Mouse (Mus musculus): ENCODE data around the gene Rack1. TPM values are rescaled to one million over a fixed set of nuclear protein-coding genes. Genes with fewer than 3 reads are reported as not detected.
"Not testable (repeated sequence)": the region's sequence is repeated elsewhere in the genome, so short reads cannot be mapped to it uniquely, and the experiment has no call there.

Gene Rack1
- total RNA-seq (2021) = 100 to 1,000 TPM; 226 to 240 TPM
- long read RNA-seq, experiment 1, transcript Rack1-201 (8 exons, 1,447 nt) = major isoform, 38 of 47 reads
- long read RNA-seq, experiment 1, partial matches to known transcripts = 5 of 47 reads
- long read RNA-seq, experiment 1, other reads (novel, unspliced or antisense) = 1 of 47 reads
- long read RNA-seq, experiment 2, transcript Rack1-201 (8 exons, 1,447 nt) = major isoform, 51 of 67 reads
- long read RNA-seq, experiment 2, partial matches to known transcripts = 9 of 67 reads
- long read RNA-seq, experiment 2, other reads (novel, unspliced or antisense) = 4 of 67 reads

DNA sequence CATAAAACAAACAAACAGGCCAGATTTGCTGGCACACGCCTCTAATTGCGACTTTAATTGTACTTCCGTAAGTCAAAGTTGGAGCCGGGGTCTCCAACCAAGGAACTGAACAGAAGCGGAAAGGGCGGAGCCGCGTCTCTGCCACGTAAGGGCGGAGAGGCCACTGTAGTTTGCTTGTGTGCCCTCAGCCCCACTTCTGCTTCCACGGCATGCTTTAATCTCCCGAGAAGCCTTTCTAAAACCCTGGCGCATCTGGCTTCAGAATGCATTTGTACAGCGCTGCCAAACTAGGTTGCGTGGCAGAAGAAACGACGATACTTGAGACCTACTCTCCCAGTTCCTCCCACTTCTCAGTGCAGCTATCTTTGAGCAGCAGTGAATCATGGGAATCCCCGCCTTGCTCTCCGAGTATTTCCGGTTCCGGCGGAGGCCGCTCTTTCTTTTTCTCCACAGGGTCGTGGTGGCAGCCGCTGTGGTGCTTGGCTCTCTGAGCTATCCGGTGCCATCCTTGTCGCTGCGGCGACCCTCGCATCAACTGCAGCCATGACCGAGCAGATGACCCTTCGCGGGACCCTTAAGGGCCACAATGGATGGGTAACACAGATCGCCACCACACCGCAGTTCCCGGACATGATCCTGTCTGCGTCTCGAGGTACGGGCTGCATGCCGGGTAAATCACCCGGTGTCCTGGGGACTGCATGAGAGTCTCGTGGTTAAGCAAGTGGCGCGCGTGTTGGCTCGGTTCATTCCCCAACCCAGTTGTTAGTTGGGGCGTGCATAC lies at the start of gene Rack1:
Gene Rack1, plus strand, starts transcription at position 412 of the 781 bp plus-strand sequence.
- H3K4me3 ChIP-seq = peak within 1 kb of the TSS; percentile 83
- DNase-seq (ENCODE audit: low spot score in 2 of 2) = peak; percentile 87 to 92
- TF ChIP-seq CTCF (conservative IDR thresholded peaks at IDR 0.05) = no peak
- peak within 1 kb of the TSS; percentile 97 for H3K27ac ChIP-seq

DNA sequence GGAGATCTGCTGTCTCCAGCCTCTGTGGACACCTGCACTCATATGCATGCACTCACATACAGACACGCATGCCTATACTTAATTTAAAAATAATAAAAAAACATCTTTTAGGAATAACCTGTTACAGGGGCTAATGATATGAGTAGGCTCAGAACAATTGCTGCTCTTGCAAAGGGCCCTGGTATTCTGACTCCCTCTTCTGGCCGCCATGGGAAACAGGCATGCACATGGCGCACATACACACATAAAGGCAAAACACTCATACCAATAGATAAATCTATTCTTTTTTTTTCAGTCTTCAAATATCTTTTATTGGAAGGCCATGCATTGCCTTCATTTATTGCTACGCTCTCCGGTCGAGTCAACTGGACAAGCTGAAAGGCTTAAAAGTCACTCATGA lies 49.7 kb upstream of the Rack1 start:
- TF ChIP-seq CTCF (conservative IDR thresholded peaks at IDR 0.05) = no peak
- H3K4me3 ChIP-seq = no peak overlapping the region

DNA sequence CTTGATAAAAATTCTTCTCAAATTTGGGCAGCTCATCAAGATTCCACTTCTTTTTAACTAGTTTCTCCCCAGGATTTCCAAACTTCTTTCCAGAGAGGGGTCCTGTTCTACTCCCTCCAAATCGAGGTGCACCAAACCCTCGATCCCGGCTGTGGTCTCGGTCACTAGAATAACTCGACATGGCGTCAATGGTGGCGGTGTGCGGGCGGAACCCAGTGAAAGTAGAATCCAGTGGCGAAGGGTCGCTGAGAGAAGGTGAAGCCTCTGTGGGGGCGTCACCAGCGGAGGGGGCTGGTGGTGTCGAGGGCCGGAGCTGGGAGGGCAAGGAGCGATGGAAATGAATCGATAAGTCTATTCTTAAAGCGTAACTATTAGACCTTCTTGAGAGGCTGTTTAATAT lies 46.6 kb upstream of the Rack1 start:
- not testable (repeated sequence) for DNase-seq (ENCODE audit: low spot score in 2 of 2); H3K27ac ChIP-seq; H3K4me3 ChIP-seq

More for the DNA sequence above, 49.7 kb upstream of the Rack1 start:
- H3K27ac ChIP-seq = no peak overlapping the region
- DNase-seq (ENCODE audit: low spot score in 2 of 2) = no peak

DNA sequence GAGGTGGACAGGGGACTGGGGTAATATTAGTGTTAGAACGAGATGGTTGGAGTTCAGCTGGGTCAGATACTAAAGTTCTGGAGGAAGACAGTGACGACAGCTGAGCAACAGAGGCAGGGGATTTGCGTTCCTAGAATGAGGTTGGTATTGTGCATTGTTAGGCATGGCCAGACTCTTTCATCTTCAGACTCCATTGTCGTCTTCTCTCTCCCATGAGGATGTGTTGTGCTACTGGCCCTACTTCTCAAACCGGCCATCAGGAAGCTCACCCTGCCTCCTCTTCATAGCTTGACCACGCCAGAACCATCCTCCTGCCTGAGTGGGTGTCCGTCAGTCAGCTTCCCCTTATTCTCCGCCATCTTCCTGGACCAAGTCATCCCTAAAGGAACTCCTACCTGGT lies 41.1 kb upstream of the Rack1 start:
- TF ChIP-seq CTCF (conservative IDR thresholded peaks at IDR 0.05) = no peak
- Histone ChIP-seq H3K4me3 (no peak overlapping the region), H3K27ac (no peak overlapping the region)
- DNase-seq (ENCODE audit: low spot score in 2 of 2) = no peak

DNA sequence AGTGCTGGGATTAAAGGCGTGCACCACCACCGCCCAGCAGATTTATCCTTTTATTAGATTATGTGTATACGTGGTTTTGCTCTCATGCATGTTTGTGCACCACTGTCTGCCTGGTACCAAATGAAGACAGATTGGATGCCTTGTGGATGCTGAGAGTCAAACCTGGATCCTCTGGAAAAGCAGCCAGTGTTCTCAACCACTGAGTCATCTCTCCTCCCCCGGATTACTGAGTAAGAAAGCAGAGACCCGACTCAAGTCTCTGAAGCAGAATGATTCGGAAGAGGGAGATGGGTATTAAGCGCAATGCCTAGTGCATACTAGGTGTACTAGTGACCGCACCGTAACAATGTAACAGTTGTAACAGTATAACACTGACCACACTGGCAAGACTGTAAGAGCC lies 36.0 kb upstream of the Rack1 start:
- H3K4me3 ChIP-seq = no peak overlapping the region
- peak in 1 of 2 experiments; percentile 17 for DNase-seq (ENCODE audit: low spot score in 2 of 2)
- H3K27ac ChIP-seq = no peak overlapping the region
- TF ChIP-seq CTCF (conservative IDR thresholded peaks at IDR 0.05) = no peak

DNA sequence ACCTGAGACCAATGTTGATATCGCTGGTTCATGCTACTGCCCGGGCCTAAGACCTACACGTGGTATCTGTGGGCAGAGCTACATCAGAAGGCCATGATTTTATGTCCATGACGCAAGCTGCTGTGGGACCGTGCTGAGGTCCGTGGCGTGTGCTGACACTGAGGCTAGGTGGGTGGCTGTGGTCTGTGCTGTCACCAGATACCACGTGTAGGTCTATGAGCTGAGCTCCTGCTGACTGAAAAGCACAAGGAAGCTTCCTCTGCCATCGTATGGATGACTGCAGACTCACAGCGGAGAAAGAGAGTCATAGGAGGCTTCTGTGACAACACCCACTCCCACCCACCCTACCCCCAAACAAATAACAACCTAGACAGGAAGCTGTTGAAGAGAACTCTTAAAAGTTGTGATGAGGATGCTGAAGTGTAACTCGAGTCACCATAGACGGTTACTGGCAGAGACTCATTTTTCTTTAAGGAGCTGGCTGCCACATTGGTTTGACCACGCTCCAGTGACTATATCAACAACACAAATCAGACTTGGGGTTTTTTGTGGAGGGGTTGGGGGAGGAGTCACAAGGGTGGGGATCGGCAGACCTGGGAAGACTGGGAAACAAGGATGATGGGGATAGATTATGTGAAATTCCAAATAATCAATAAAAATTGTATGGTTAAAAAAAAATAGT lies 32.8 kb upstream of the Rack1 start:
- no peak for TF ChIP-seq CTCF (conservative IDR thresholded peaks at IDR 0.05)
- no peak overlapping the region for H3K4me3 ChIP-seq
- H3K27ac ChIP-seq = no peak overlapping the region
- DNase-seq (ENCODE audit: low spot score in 2 of 2) = no peak

DNA sequence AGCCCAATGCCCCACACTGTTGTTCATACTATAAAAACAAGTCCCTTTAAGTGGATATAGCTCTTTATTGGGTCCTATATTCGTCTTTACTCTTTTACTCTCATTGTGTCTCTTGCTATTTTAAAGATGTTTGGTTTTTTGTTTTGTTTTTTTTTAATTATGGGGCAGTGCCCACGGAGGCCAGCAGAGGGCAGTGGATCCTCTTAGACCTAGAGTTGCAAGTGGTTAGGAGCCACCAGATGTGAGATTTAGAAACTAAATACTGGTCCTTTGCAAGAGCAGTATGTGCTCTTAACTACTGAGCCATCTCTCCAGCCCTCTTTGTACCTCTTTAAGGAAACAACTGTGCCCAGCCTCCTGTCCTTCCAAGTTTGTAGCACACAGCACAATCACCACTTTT lies 28.4 kb upstream of the Rack1 start:
- DNase-seq (ENCODE audit: low spot score in 2 of 2) = no peak
- Histone ChIP-seq H3K27ac (no peak overlapping the region), H3K4me3 (no peak overlapping the region)
- TF ChIP-seq CTCF (conservative IDR thresholded peaks at IDR 0.05) = peak; percentile 86

DNA sequence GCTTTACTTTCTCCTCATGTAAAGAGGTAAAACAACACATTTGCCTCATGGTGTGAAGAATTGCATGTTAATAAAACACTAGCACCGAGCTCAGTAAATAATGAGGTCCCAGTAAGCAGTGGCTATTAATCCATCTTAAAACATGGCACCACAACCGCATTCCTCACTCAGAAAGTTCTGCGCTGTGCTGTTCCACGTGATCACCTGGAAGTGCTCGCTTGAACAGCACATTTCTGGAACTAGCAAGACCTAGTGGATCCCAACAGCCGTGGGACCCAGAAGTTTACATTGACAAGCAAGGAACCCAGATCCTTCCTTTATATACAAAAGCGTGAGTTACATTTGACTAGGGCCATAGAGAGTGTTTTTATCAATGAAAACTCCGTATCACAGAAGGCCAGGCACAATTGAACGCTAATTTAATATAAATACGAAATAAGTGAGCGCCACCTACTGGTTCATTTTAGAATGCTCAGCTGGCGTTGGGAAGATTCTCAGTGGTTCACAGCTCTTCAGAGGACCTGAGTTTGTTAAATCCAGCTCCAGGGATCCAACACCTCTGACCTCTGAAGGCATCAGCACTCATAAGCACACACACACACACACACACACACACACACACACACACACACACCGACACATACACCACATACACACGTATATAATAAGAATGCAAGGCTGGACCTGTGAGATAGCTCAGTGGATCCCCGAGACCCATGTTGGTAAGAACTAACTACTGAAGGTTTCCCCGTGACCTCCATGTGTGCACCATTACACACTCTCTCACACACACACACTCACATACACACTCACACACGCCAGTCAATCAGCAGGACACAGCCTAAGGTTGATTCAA lies 25.5 kb upstream of the Rack1 start:
- peak; percentile 81 for TF ChIP-seq CTCF (conservative IDR thresholded peaks at IDR 0.05)
- Histone ChIP-seq H3K27ac (no peak overlapping the region), H3K4me3 (peak overlapping the region; percentile 28; the same call in 1 of the 2 replicates)
- peak; percentile 22 to 69 for DNase-seq (ENCODE audit: low spot score in 2 of 2)

DNA sequence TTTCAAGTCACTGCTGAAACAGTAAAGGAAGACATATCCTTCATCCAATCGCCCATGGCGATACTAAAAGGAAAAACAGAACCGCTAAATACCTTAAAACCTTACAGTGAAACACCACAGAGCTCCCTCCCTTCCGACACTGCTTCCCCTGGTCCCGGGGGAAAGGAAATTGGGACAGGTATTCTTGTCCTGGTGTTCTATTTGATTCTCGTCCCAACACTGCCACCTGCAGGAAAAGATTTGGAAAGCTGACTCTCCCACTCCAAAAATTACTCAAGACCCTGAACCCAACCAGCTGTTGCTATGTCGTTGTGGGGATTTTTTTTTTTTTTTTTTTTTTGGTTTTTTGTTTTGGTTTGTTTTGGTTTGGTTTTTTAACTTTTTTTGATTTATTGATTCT lies 24.6 kb upstream of the Rack1 start:
- no peak overlapping the region for H3K4me3 ChIP-seq
- peak; percentile 50 to 62 for DNase-seq (ENCODE audit: low spot score in 2 of 2)
- TF ChIP-seq CTCF (conservative IDR thresholded peaks at IDR 0.05) = peak; percentile 78
- no peak overlapping the region for H3K27ac ChIP-seq

DNA sequence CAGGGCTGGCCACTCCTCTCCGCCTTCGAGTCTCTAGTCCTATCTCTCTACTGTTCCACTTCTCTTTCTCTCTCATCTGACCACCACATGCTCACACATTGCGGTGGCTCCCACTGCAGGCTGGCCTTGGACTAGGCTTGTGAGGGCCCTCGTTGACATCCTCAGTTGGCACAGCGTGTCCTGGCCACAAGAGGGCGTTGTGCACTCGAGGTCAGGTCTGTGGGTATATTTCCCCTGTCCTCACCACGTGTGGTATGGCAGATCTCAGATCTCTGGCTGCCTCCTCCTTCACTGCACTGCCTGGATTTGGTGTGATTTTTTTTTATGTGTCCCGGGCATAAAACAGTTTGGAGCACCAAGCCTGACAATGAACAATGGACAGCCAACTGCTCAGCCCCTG lies 23.5 kb upstream of the Rack1 start:
- H3K4me3 ChIP-seq = no peak overlapping the region
- TF ChIP-seq CTCF (conservative IDR thresholded peaks at IDR 0.05) = peak; percentile 50

DNA sequence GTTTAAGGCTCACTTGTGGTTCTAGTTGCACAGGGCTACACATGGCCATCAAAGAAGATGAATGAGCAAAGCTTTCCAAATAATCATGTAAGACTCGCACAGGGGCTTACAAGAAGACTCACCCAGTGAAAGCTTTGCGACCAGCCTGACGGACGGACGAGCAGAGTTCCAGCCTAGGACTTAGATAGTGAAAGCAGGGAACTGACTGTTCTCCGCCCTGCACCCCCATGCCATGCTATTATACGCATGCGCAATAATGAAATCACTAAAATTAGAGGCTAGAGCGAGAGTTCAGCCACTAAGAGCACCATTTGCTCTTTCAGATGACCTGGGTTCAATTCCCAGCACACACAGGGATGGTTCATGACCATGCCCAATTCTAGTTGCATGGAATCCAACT lies 22.8 kb upstream of the Rack1 start:
- TF ChIP-seq CTCF (conservative IDR thresholded peaks at IDR 0.05) = no peak
- Histone ChIP-seq H3K4me3 (no peak overlapping the region), H3K27ac (no peak overlapping the region)
- no peak for DNase-seq (ENCODE audit: low spot score in 2 of 2)

More for the DNA sequence above, 23.5 kb upstream of the Rack1 start:
- no peak overlapping the region for H3K27ac ChIP-seq
- DNase-seq (ENCODE audit: low spot score in 2 of 2) = no peak

DNA sequence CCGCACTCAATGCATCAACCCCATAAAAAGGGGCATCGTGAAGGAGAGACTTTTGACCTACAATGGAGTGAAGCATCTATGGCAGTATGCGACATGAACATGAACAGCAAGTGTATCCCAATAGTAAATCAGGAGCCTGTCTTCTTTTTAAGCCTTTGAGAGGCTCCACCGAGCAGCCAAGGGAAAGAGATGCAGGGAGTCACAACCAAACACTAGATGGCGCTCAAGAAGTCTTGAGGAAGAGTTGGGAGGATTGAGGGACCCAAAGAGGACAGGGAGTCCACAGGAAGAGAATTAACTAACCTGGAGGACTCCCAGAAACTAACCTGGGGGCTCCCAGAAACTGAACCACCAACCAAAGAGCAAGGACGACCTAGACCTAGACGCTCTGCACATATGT lies 20.7 kb upstream of the Rack1 start:
- TF ChIP-seq CTCF (conservative IDR thresholded peaks at IDR 0.05) = peak; percentile 79
- DNase-seq (ENCODE audit: low spot score in 2 of 2) = peak; percentile 35 to 39
- H3K27ac ChIP-seq = no peak overlapping the region
- no peak overlapping the region for H3K4me3 ChIP-seq
